Mouse (Mus musculus) liver, adult 2 months (tissue): ENCODE results near the gene Lrrc8b.

Experiments
- CTCF ChIP-seq: fragments of 200-500 bp; IDR thresholded peaks from 2 replicates; pipeline ENCODE4 v1.5.1; 2011; ENCODE audit warnings: low read depth, low read length, control low read depth
- POLR2A ChIP-seq: fragments of 200-500 bp; IDR thresholded peaks from 2 replicates; pipeline ENCODE4 v1.6.1; 2011; ENCODE audit warnings: low read length, control low read depth; ENCODE audit not compliant: insufficient read depth; ENCODE audit errors: extremely low read depth

GRCm38 (mm10) chr5:105535186-105535585, 119.6 kb downstream of the Lrrc8b start:
- TF ChIP-seq CTCF (no peak), POLR2A (no peak)
